Mouse (Mus musculus) large intestine, adult 2 months (tissue): Measurements from ENCODE around the gene Zfp865. TPM values are rescaled to one million over a fixed set of nuclear protein-coding genes. Genes with fewer than 3 reads are reported as not detected.

Experiments used
- DNase-seq: peaks from one replicate; pipeline ENCODE4 v3.0.0-alpha.2; 2012; ENCODE audit warnings: low read depth, low spot score
- WGBS: fragments of 180-500 bp; shearing (Covaris S2); methylation state at CpG from one replicate; pipeline ENCODE4 v1.1.7; 2018; 5-methylcytosine and 5-hydroxymethylcytosine counted together
- polyA plus RNA-seq: library from polyadenylated mRNA; depleted of rRNA; stranded (reverse); fragments of >200 nt; gene quantifications from 2 replicates; pipeline ENCODE4 v1.2.3, GENCODE M21; 2012

Gene Zfp865
- polyA plus RNA-seq, 1 experiment: 14.2 TPM

DNA sequence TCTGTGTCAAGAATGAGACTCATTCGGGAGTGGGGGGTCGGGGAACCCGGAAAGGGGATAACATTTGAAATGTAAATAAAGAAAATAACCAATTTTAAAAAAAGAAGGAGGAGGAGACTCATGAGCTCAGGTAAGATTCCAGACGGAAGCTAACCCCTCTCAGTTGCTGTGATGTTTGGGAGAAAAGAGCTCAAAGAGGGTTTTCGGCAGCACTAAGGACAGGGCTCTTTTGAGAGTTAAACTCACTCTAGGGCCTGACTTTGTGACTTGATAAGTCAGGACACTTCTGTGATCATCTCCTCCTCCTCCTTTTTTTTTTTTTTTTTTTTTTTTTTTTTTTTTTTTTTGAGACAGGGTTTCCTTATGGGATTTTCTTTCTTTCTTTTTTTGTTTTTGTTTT lies 18.8 kb downstream of the Zfp865 start:
- no peak for DNase-seq
- 13% methylated on average over 5 of the region's 5 CpGs for WGBS

- no peak for DNase-seq
- WGBS: 88% methylated on average over 2 of the region's 2 CpGs
Measured at GRCm38 (mm10) chr7:5044981-5045380, 24.8 kb downstream of the Zfp865 start.

DNA sequence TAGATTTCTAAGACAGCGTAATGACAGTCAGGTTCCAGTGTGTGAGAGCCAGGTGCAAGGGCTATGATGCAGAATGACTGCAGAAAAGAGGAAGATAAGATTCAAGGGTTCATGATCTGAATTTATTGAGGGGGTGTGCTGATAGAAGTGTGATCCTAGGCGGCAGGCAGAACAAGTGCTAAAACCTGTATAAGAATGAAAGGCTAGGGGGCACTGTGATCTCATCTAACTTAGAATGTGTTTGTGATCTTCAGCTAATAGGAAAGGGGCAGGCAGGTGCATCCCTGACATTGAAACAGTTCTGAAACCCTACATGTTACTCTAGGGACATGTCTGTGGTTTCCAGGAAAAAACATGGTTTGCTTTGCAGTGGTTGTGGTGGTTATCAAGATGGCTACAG lies 25.9 kb downstream of the Zfp865 start:
- WGBS: 74% methylated on average over 2 of the region's 2 CpGs
- no peak for DNase-seq

- WGBS: 20% methylated on average over 2 of the region's 2 CpGs
- DNase-seq: no peak
Measured at GRCm38 (mm10) chr7:5047313-5047712, 27.1 kb downstream of the Zfp865 start.

DNA sequence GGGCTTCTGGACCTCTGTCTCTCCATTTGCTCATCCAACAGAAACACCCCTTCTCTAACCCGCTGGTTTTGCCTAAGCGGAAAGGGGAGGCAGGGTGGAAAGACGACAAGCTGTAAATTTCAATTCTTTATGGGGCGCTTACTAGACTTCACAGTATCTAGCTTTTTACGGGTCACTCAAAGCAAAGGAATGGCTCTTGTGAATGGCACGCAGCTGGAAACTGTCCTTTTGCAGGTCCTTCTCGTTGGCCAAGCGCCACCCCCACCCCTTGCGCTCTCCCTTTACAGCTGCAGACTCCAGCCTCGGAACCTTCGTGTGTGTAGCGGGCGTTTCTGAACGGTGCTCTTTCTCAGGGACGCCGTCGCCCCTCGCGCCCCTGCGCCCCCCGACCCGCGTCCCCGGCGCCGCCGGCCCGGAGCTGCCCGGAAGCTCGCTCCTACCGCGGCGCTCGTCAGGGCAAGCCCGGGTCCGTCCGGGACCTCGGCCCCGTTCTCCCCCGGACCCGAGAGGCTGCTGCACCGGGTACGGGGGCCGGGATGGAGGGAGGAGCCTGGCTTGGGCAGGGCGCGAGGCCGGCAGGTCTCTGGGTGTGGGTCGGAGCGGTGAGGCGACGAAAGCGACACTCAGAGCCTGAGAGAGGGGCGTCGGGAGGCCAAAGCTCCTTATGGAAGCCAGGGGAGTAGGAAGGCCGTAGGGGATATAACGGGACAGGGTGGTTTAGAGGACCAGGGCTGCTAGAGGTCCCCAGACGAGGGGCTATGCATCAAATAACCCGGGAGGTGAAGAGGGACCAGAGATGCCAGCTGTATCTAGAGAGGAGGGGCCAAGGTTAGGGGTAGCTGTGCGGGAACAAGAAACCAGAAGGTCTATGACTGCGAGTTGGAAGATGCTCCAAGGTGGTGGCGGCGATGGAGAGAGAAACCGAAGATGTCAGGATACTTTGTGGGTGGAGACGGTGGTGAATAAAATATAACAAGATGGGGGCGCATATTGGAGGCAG lies 31.3 kb downstream of the Zfp865 start, which contains the start of gene Zfp580:
Zfp580 (plus strand) TSS at position 346 of the 1,000 bp plus-strand sequence.
- WGBS: 1% methylated on average over 65 of the region's 65 CpGs
- no peak for DNase-seq

- WGBS: 4% methylated on average over 12 of the region's 12 CpGs
- DNase-seq: no peak
Measured at GRCm38 (mm10) chr7:5052438-5052837, 32.3 kb downstream of the Zfp865 start.

- 7% methylated on average over 45 of the region's 45 CpGs for WGBS
- DNase-seq: no peak
Measured at GRCm38 (mm10) chr7:5052931-5053343, 32.8 kb downstream of the Zfp865 start.

DNA sequence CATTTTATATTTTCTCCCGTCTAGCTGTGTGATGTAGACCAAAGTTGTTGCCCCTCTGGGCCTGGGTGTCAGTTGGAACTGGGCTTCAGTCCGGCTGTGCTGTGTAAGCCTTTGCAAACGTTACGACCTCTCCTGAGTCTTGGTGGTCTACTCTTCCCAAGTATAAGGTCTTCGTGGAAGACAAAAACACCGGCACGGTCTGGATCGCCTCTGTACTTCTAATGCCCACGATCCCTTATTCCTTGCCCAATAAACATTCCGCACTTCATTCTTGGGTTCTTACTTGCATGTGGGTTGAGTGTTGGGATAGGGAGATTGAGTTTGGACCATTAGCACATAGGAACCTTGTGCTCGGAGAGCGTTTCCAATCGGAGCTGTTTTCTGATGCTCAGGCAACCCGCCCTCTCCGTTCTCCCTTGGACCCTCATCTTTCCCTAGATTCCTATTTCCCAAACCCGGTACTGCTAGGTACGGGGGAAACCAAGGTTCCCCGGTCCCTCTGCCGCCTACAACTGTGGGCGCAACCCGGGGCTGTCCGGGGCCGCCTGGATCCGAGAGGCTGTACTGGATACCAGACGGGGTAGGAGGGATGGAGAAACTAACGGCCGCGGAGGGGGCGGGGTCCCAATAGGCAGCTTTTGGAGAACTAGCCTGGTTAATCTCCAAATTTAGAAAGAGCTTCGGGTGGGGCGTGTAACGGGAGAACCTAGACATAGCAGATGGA lies 33.4 kb downstream of the Zfp865 start:
- no peak for DNase-seq
- 17% methylated on average over 32 of the region's 32 CpGs for WGBS

DNA sequence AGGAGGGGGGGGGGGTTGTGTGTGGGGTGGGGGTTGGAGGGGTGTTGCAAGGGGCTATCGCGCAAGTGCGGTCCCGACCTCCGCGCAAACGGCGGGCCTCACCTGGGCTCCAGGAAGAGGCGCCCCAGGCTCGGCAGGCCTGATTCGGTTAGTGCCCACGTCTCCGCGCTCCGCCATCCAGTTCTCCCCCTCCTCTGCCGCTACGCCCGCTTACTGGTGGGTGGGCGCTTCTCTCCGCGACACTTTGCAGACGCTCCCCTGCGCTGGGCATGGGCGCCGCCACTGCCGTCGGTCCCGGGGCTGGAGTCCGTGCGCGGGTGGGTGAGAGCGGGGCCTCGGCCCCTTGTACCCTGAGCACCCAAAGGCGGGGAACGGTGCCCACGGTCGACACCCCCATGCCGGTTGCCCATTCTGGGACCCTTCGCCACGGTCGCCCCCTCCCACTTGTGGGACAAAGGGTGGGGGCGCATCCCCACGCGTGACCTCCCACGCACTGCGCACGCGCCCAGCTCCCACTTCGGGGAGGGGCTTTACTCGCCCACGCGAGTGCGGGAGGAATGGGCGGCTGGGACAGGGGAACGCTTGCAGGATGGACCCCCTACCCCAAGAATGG lies 36.6 kb downstream of the Zfp865 start:
- 6% methylated on average over 55 of the region's 55 CpGs for WGBS
- no peak for DNase-seq

GRCm38 (mm10) chr7:5057381-5057780 lies 37.2 kb downstream of the Zfp865 start:
- DNase-seq: no peak
- 37% methylated on average over 8 of the region's 8 CpGs for WGBS

- no peak for DNase-seq
- WGBS: 45% methylated on average over 11 of the region's 11 CpGs
Measured at GRCm38 (mm10) chr7:5057804-5058203, 37.6 kb downstream of the Zfp865 start.

DNA sequence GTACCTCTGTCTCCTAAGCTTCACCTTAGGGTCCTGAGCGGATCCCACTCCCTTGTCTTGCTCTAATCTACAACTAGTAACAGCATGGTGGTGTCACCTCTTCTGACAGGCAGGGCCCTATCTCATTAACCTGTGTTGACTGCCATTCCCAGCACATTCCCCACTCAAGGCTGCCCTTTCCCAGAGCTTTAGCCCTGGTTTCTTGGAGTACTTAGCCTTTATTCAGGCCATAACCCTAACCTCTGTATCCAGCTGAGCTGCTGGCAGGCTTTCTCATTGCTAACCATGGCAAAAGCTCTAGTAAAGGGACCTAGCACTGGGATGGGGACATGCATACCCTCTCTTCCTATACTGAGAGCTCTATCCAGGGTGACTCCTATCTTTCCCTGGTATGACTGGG lies 38.5 kb downstream of the Zfp865 start:
- WGBS: 100% methylated on average over 1 of the region's 1 CpGs
- DNase-seq: no peak

DNA sequence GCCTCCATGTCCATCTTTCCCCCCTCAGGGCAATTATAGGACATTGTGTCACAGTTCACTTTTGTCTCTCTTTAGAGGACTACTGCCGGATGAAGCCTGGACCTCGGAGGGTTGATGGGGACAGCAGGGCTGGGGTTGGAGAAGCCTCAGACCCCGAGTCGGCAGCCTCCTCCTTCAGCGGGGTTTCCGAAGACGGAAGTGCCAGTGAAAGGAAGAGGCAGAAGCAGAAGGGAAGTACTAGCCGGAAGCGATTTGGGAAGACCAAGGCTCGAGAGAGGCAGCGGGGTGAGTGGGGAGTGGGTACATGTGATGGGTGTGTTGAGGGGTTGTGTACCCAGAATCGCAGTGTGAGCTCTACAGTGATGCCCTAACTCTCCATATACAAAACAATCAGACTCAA lies 39.2 kb downstream of the Zfp865 start:
- WGBS: 94% methylated on average over 12 of the region's 12 CpGs

GRCm38 (mm10) chr7:5060239-5060731 lies 40.1 kb downstream of the Zfp865 start:
- 2% methylated on average over 27 of the region's 27 CpGs for WGBS
- no peak for DNase-seq

More for the DNA sequence above, 39.2 kb downstream of the Zfp865 start:
- DNase-seq: no peak

GRCm38 (mm10) chr7:5060944-5061773 lies 41.0 kb downstream of the Zfp865 start:
- peak; percentile 95 for DNase-seq
- WGBS: under 1% methylated on average over 60 of the region's 60 CpGs

DNA sequence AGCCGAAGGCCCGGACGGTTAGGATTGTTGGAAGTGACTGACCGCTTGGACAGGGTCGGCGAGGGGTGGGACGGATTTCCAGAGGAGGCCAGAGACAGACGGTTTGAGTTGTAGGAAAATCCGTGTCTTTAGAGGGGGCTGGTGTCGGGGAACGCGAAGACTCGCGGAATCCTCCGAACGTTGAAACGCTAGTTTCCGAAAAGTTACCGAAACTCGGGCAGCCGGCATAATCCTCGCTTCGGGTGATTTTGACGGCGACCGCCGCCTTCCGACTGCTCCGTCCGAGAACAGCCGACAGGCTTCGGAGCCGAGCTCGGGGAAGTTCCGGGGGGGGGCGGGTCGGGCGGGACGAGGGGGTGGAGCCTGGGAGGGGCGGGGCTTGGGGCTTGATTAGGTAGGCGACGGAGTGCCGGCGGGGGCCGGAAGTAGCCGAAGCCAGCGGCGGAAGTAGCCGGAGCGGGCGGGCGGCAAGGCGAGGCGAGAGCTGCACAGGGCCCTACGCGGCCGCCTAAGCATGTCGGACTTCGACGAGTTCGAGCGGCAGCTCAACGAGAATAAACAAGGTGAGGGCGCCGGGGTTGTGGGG lies 41.7 kb downstream of the Zfp865 start, which contains the start of gene U2af2:
U2af2 (plus strand) TSS at position 370 of the 586 bp plus-strand sequence.
- WGBS: under 1% methylated on average over 63 of the region's 65 CpGs
- no peak for DNase-seq

DNA sequence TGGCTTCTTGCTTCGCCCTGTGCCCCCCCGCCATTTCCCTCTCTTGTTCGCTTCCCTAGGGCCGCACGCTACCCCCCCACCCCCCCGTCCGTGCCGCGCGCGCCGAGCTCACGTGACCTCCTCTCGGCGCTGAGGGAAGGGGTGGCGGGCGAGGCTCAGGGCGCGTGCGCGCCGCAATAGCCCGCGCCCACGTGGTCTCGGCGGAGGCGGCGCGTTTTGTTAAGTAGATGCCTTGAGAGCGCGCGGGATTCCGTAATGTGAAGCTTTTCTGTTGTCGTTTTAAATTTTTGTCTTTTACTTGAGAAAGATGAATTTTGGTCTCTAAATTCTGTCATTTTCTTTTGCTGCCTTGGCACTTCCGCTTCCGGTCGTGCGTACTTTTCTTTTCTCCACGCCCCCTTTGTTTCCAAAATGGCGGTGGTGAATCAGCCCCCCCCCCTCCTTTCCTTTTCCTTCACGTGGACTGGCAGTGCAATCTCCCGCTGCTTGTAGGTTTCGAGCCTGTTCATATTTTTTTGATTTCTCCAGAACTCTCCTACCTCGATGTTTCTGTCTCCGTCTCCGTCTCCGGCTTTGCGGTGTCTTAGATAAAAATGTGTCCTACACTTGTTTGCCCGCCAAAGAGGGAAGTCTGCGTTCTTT lies 42.3 kb downstream of the Zfp865 start:
- WGBS: under 1% methylated on average over 51 of the region's 51 CpGs
- no peak for DNase-seq

- WGBS: 87% methylated on average over 6 of the region's 6 CpGs
- DNase-seq: no peak
Measured at GRCm38 (mm10) chr7:5064886-5065285, 44.7 kb downstream of the Zfp865 start.
